Mouse (Mus musculus): ENCODE measurements at regions not wholly inside any gene's neighbourhood (a gene's known extent, or its start where the extent isn't known, plus 50 kb on each side); places are given as distances from the start of the nearest gene placed in this dataset.
A peak's percentile ranks its signal among the peaks of the same experiment; 100 is the strongest.
"Not testable (repeated sequence)": the region's sequence is repeated elsewhere in the genome, so short reads cannot be mapped to it uniquely, and the experiment has no call there.

DNA sequence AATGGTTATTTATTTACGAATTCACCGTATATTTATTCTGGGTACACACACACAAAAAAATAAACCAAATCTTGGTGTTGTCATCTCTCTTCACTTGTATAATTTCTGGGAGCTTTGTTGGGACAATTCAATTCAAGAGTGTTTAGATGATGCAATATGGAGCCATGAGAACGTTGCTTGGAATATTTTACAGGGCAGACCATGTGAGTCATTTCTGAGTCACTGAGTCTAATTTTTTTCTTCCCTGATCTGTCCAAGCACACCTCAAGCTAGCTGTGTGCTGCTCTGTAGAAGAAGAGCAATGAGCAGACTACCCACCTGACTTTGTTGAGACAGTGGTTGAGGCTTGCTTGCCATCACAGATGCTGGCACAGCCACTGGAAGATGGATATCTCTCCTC, 410.8 kb downstream of the Med10 start:
- DNase-seq, result no peak

DNA sequence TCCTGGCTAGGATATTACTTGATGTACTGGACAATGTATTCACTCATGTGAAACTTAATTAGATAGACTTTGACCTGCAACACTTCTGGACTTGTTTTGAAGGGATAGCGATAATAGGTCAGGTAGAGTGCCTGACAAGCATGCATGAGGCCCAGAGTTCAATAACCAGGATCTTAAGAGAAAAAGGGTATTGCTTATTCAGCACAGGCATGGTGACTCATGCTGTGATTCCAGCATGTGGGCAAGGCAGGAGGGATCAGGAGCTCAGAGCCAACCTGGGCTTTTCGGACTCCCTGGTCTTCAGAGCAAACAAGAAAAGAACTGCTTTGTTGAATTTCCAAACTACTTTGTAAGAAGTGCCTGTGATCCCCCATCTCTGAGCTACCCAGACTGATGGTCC, 411.4 kb downstream of the Med10 start:
- no peak for DNase-seq

DNA sequence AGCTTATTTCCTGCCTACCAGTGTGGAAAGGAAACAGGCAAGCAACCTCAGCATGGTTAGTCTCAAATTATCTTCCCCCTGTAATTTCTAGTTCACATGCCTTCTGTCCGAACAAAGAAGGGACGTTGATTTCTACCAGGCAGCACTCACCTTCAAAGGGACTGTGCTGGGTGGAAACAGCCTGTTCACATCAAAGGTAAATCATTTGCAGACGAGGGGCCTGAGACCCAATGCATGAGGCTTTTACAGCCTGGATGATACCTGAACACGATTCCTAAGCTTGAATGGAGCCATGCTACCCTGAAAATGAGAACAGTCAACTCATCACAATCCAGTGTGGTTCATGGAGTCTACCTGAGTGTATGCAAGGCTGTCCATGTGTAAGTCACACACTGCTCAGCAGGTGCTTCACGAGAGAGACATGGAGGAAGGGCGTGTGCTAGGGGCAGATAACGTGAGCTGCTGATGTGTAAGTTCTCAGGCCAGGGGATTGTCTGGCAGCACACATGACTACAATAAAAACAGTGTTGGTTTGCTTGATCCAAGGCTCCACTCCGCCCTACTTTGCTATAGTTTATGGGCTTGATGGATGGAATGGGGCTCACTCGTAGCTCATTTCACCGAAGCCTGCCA, 411.9 kb downstream of the Med10 start:
- no peak for DNase-seq

DNA sequence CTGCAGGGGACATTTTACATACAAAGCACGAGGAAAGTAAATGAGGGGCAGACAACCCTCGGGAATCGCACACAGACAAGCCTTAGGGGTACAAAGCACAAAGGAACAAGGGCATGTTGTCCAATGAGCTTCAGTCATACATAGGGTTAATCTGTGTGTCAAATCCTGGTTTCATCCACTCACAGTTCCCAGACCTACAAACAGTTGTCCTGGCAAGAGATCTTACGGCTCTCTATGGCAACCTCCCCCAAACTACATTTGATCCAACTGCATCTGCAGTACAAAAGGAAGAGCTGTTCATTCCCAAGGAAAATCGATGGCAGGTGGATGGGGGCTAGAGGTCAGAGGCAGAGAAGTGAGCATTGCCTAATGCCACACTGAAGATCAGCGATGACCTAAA, 413.9 kb downstream of the Med10 start:
- DNase-seq, result no peak

DNA sequence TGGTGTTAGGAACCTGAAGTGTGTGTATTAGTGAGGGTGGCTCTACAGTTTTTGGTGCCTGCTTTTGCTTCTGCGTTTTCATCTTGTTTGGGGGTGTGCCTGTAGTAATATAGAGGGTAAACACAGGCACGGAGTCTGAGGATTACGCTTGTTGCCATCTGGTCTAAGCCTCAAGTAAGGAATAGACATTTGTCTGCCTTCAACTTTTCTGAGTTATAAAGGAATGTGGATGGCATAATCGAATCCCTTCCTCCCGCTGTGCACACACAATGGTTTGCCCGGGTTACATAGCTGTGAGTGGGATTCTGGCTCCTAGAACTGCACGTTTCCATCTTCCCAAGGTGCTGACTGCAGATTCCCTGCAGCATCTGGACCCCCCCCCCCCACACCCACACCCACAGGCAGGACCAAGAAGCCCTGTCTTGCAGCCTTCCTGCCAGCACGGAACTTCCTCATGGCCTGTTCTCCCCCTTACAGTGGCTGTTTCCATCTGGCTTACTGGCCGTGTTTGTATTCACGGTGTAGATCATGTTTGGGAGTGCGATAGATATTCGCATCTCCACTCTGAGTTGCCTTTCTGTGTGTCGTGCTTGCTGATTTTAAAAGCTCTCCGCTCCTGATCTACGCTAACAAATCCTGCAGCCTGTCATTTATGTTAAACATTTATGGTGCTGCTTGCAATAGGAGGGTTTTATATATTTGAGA, 415.4 kb downstream of the Med10 start:
- no peak for DNase-seq

DNA sequence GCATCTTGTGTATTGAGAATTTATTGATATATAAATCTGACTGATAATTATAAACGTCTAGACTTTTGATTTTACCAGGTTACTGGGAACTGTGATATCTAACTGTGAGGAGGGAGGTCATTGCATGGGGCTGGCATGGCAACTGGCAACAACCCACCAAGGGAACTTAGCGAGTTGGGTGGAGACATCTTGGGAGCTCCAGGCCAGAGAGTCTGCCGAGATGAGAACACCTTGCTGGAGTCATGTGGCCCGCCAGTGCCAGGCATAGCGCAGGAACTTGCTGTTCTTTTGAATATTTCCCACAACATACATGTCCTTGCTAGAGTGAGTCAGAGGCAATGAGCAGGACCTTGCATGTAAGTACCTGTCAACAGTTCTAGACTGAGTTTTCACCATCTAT, 413.9 kb downstream of the Ice1 start:
- DNase-seq, result no peak

DNA sequence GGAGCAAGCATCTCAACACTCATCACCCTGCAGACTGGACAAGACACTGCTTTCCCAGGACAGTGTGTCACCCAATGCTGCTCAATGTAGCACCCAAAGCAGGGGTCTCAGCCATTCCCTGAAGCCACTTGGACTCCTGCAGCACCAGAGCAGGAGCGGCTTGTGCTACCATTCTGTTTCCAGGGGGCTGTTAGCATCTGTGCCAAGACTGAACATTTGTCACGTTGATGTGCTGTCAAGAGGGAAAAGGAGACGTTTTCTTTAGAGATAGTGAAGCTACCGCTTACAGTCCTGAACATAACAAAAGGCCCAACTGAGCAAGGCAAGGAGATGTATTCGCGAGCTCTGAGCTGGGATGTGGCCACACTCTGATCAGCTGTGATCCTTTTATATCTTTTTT, 410.3 kb downstream of the Ice1 start:
- DNase-seq, result no peak

DNA sequence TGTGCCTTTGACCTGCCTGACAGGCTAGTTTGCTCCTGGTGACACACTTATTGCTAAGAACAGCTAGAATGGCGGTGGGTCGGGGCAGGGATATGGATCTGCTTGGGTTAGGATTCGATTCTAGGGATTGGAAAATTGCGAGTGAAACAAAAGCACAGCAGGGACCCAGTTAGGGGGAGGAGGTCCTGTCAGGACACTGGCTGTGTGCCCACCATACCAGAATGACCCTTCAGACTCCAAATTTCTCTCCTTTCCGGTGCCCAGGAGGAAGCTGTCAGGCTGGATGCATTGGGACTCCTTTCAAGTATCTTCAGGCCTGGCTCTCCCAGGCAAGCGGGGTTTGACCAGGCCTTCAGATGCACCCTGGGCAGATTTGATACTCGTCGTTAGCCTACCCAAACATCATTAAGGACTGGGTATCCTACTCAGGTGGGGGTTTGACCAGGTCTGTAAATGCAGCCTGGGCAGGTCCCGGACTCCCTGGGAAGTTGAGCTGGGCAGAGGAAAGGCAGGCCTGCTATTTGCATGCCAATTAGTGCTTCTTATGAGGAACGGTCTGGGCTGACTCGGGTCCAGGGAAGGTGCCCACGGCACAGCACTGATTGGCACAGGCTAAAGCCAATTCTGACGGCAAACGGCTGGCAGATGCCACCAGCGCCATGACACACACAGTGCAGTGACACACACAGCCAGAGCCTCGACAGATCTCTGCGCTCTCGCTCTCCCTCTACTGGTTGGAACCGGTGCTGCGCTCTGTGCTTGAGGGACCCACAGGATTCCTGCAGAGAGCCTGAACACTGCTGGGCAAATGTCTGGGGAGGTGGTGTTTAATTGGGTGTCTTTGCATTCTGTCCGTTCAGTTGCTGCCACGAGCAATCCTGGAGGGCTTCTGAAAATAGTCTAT, 403.3 kb downstream of the Ice1 start:
- peak; percentile 83 for DNase-seq

DNA sequence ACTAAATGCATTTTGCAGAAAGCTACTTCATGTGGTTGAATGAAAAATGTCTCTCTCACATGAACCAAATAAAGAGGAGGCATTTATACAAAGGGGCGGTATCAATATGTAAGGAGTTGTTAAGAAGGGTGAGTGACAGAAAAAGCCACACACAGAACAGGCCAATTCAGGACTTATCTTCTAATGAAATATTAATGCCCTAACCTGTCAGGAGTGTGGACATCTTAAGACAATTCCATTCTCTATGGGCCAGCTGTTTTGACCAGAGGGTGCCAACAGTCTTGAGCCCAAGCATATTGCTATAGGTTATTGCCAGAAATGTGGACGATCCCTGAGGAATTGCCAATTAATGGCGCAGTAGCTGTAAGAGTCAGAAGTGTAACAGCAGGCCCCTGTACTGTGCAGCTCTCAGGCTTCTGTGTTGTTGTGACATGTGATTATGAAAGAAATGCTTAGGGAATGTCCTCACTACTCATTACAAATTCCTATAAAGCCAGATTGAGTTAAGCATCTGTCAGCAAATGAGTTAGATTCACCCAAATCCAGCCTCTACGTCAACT, 393.8 kb downstream of the Ice1 start:
- no peak for DNase-seq

DNA sequence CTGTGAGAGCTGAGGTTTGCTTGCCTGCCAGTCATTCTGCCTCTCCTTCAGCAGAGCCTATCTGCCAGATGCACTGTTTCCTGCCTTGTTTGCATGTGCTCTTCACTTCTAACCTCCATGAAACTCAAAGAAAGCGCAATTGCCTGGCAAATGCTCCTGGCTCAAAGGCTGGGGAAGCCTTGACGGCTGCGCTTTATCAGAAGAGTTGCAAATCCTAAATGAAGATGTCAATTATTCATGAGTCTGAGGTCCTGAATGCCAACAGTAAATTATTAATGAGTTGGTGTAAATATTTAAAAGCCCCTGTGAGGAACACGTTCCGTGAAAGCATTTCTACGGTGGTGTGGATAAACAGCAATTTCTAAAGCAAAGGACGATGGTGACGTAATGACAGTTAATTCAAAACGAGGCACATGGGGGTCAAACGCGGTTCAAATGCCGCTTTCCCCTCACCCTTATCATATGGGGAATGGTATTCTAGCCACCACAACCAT, 377.4 kb downstream of the Ice1 start:
- DNase-seq, result no peak

DNA sequence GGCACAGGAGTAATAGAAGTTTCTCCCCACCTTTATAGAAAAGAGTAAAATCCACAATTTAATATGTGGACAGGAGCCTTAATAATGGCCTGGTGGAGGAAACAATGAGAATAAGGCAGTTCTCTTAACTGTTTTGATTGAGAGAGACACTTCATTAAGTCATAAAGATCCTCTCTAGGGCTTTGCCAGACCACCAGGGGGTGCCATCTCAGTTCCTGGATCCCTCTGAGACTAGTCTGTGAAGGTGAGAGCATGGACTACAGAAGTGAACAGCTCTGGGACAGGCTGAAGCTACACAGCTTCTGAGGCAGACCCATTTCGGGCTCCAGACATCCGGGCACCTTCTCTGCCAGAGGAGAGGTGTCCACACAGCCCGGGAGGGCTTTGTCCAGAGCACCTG, 373.8 kb downstream of the Ice1 start:
- no peak for DNase-seq

DNA sequence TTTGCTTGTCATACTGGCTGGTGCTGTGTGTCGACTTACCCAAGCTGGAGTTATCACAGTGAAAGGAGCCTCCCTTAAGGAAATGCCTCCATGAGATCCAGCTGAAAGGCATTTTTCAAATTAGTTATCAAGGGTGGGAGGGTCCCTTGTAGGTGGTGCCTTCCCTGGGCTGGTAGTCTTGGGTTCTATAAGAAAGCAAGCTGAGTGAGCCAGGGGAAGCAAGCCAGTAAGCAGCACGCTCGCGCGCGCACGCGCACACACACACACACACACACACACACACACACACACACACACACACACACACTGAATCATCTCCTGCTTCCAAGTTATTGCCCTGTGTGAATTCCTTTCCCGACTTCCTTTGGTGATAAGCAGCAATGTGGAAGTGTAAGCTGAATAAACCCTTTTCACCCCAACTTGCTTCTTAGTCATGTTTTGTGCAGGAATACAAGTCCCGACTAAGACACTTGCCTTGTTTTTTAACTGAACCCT, 360.5 kb downstream of the Ice1 start:
- DNase-seq, result not testable (repeated sequence)

DNA sequence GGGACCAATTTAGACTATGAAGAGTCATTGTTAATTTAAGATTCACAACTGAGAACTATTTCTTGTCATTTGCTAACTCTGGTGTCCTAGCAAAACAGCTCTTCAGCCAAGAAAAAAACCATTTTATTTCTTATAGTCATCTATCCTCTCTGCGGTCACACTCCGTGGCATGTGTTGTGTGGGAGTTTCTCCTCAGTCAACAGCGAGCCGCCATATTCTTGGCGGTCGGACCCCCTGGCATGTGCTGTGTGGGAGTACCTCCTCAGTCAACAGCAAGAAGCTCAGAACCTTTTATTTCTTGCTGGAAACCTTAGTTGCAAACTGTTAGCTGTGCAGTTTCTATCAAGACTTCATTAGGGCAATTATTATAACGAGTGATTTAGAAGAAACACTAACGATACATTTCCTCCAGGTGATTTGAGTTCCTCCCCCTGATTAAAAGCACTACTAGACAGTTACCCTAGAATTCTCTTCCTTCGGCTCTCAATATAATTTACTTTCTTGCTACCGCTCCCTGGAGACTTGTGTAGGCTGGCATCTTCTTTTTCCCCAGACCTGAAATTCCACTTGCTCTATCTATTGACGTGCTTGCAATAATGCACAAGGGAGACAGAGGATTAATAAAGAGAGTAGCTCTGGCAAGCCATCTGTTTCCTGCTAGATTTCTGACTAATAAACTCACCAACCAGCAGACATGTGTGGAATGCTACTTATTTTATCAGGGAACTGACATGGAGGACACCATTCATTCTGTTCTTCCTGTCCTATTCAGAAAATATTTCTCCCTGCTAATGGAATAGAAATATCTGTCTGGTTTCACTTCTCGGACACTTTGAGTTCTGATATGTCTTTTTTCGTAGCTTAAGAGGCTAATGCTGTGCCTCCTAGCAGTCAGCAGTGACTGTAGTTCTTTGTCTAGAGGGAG, 359.5 kb downstream of the Ice1 start:
- peak; percentile 75 for DNase-seq

DNA sequence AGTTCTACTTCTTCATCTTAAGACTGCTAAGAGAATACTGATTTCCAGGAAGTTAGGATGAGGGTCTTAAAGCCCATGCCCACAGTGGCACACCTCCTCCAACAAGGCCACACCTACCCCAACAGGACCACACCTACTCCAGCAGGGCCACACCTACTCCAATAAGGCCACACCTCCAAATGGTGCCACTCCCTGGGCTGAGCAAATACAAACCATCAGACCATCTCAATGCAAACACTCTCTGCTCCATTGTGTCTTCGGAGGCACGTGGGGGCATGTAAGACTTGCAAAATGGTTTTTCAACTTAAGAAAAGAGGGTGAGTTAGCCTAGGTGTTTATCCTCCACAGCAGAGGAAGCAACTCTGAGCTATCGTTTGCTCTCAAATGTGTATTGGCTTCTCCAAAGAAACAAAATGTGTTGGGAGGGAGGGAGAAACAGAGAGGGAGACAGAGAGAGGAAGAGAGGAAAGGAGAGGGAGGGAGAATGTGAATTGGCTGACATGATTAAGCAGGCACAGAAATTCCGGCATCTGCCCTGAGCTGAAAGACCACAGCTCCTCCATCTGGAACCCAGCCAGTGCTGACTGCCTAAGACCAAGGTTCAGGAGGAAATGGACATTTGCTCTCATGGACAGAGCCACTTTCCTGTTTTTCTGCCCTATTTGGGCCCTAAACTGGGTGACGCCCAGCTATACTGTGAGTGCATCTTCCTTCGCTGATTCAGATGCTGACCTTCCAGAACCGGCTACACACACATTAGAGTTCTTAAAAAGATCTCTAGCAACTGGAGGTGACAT, 356.2 kb downstream of the Ice1 start:
- DNase-seq, result no peak

DNA sequence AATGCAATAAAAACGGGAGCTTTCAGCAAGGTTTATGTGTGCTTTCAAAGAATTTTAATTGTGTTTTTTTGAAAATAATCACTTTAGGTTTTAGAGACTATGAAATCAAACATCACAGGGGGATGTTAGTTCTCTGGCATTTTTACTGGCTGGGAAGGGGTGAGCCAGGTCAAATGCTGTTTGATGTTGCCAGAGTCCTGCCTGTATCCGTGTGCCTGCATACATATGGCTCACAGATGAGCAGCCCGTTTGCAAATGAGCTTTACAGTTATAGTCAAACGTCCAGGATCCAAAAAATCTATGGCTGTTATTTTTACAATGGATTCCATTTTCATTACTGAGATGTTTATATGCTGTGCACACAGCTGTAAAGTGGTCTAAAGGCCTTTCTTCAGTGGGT, 354.7 kb downstream of the Ice1 start:
- no peak for DNase-seq

DNA sequence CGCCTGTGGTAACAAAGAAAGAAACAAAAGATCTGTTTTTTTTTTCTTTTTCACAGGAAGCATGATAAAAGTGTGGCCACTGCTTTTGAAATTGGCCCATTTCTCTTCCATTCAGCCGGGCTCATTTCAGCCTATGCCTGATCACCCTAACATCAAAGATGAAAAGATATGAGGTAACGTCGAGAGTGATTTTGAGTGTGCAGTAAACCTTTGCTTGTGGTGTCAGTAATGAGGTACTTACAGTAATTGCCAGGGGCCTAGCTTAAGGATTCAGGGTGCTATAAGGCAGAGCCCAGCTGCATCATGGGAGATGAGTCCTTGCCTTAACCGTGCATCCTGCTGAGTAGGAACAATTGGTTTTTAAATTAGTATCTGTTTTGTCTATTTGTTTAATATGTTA, 354.2 kb downstream of the Ice1 start:
- DNase-seq, result no peak

DNA sequence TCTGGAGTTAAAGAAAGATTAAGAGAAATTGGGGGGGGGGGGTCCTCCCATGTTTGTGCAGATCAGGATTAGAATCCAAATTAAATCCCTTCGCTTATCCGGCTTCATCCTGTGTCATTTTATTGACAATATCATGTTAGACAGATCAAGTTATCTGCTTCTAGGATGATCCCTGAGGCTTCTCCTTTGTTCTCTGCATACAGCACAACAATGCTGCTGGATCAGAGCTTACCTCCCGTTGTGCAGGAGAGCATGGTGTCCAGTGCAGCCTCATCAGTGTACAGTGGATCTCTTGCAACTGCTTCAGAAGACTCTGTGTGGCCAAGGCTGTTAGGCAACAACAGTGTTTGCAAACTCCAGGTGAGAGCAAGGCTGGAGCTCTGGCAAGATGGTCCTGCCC, 344.7 kb downstream of the Ice1 start:
- DNase-seq, result no peak

DNA sequence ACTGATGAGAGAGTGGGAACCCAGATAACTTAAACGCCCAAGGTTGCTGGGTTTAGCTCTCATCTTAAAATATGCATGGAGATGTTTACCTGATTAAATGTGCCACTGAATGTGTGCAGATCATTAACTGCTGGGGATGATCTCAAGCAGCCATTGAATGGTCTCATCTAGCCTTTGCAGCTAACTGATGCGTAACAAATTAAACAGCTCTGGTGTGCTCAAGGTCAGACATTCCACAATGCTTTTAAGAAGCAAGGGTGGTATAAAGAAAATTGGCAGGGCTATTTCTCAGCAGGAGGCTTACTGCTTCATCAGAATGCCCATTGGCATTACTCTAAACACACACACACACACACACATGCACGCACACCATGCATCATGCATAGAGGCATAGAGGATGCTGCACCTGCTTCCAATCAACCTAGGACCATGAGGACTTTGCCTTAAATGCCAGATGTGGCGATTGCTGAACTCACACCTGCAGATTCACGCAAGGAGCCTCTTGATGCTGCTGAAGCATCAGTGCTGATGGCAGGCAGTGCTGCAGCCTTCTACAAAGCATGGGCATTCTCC, 333.4 kb downstream of the Ice1 start:
- no peak for DNase-seq

DNA sequence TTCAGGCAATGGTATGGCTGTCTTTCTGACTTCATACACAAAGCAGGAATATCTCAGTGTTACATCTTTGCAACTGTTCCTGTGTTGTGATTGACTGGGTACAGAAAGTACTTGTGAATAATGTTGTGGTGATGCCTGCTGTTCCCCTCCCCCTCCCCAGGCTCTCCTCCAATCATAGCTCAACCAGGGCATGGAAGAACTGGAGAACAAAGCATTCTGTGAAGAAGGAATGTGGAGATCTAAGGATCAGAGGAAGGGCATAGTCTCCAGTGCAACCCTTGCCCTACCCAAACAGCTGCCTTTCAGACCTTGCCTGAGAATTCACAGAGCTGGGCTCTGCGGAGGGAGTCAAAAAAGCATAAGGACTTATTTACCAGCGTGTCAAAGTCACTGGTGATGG, 326.9 kb downstream of the Ice1 start:
- no peak for DNase-seq

DNA sequence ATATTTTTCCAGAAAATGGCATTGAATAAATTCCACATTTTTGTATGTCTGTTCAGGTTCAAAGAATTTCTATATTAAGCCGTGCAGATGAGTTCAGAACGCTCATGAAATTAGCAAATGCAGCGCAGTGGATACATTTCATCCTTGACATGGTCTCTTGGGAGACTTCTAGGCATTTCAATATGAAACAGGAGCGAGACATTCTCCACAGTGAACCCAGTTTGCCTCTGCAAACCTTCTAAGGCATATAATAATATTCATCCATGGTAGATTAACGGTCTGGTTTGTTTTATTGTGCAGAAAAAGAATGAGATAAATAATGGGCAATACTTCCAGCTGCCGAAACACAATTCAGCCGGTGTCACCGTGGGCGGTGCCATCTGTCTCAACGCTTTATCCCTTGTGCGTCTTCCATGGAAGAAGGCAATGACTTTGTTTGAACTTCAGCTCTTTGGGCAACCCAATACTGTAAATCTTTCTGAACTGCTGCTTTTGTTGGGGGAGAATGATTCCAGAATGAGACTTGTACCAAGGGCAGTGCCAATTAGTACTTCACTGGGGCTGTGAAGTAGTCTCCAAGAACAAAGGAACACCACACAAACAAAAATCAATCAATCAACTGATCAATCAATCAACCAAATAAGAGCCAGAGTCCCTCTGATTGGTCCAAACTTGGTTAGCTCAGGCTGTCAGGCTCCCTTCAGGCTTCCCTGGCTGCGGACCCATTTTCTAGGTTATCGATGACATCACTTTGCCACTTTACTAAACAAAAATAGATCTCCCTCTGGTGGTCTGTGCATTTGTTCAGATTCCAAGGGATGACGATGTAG, 326.0 kb downstream of the Ice1 start:
- no peak for DNase-seq

Measured in right cerebral cortex, postnatal 14 days (tissue).